Mouse (Mus musculus) heart, adult 10 weeks (tissue): ENCODE measurements around the gene Gm9008. TPM values are rescaled to one million over a fixed set of nuclear protein-coding genes. Genes with fewer than 3 reads are reported as not detected.

ENCODE experiments used
- polyA plus RNA-seq: library from polyadenylated mRNA; stranded (reverse); fragments of 350-450 nt; fragmentation: Illumina TruSeq; extraction: RNeasy Lipid Tissue Mini Kit (QIAGEN cat#74804); gene quantifications from one replicate; pipeline ENCODE4 v1.2.3, GENCODE M21; 2014; ENCODE audit warnings: low read depth, low replicate concordance

Gene Gm9008
- not detected for polyA plus RNA-seq

GRCm38 (mm10) chr6:76497054-76497835 is at the start of gene Gm9008:
Gene Gm9008, minus strand, starts transcription at chr6:76497784.

